Comparison of ENCODE assay signal across 9 mouse cellular contexts in the genomic region with DNA sequence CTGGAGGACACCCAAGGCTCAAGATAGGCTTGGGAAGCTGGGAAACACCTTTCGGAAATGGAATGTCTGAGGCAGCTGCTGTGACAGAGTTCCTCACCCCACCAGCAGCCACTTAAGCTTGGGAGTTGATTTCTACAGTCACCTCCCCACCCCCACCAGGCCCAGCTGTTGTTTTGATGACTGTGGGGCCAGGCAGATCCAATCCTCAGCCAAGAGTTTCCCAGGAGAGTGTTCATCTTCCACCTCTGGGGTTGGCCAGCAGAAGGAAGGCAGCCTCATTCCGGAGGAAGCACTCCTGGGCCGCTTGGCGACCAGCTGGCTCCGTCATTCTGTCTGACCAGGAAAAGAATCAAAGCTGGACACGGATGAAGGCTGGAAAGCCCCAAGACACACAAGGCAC. TPM values are rescaled to one million over a fixed set of nuclear protein-coding genes. Genes with fewer than 3 reads are reported as not detected.
DNase-seq lines count a peak whose midpoint lies in the region; ATAC-seq lines count a peak whose summit lies in the region.
"Had no signal": no experiment of that assay in that cellular context is flagged by ENCODE, and none has a peak within 500 bp of the region (broad histone marks: within the 10 kb centered on the region; RNA-seq: fewer than 3 reads in every experiment).

No protein-coding gene starts in this region.

- H3K27ac ChIP-seq in liver, embryonic 12.5 days: no peak overlapping the region

- WGBS in liver, embryonic 12.5 days (ENCODE audit: insufficient replicate concordance): 30% methylated on average over 6 of the region's 6 CpGs

- peaks cover 34% of the 10 kb centered on the region for H3K4me1 ChIP-seq in liver, embryonic 12.5 days

- DNase-seq in adrenal gland, adult (ENCODE audit: inconsistent age in 2 of 2, low spot score in 1 of 2): peak; percentile 52 to 73
- no peak for DNase-seq in adrenal gland, adult 18-20 months (ENCODE audit: low spot score in 2 of 2)
- DNase-seq in MN1 (ENCODE audit: low spot score): peak; percentile 75
- DNase-seq in heart, adult 11 months: peak; percentile 99
- peak; percentile 62 for DNase-seq in kidney, adult 18-20 months
- peak; percentile 95 for DNase-seq in skeletal muscle tissue, adult 2 months (ENCODE audit: low read depth, low spot score)
- DNase-seq in left cerebral cortex, postnatal 14 days (ENCODE audit: low spot score in 2 of 2): no peak

- H3K36me3 ChIP-seq in liver, embryonic 12.5 days: no peaks in the 10 kb centered on the region

- intact Hi-C loops in left cerebral cortex, postnatal 14 days (cut with DNase I): no loop called here

- no peak overlapping the region for H3K4me2 ChIP-seq in liver, embryonic 12.5 days

- ATAC-seq in liver, embryonic 12.5 days: no peak

- no peaks in the 10 kb centered on the region for H3K9me3 ChIP-seq in liver, embryonic 12.5 days (replicated peaks)

- peaks cover 68% of the 10 kb centered on the region for H3K27me3 ChIP-seq in liver, embryonic 12.5 days (replicated peaks)

- no peak overlapping the region for H3K9ac ChIP-seq in liver, embryonic 12.5 days

- no peak overlapping the region for H3K4me3 ChIP-seq in liver, embryonic 12.5 days

RNA-seq across cellular contexts. Expression of a gene that starts 4.8 kb away (rescaled TPM):
- under 1 TPM; 0.56 to 0.70 TPM for total RNA-seq in adrenal gland, adult 18-20 months (2021)
- 0.32 TPM in 2 replicates for polyA plus RNA-seq in liver, embryonic 12.5 days (2016; fragmentation: Nextera tagmentation; extraction: Ambion mirVana)
- total RNA-seq in left cerebral cortex, postnatal 14 days (2021): 10 to 100 TPM in 1 of 2 experiments, 1 to 10 TPM in 1; 8.7 to 11.6 TPM

RNA-seq across cellular contexts. Expression of a gene that starts 6.4 kb away (rescaled TPM):
- 10 to 100 TPM in 1 of 2 experiments, 1 to 10 TPM in 1; 3.8 to 12.3 TPM for total RNA-seq in adrenal gland, adult 18-20 months (2021)
- 0.49 and 0.73 TPM in 2 replicates for polyA plus RNA-seq in liver, embryonic 12.5 days (2016; fragmentation: Nextera tagmentation; extraction: Ambion mirVana)
- 10 to 100 TPM; 16.3 to 17.0 TPM for total RNA-seq in left cerebral cortex, postnatal 14 days (2021)

RNA-seq across cellular contexts. Expression of a gene that starts 9.3 kb away (rescaled TPM):
- total RNA-seq in adrenal gland, adult 18-20 months (2021): not detected
- not detected in 2 replicates for polyA plus RNA-seq in liver, embryonic 12.5 days (2016; fragmentation: Nextera tagmentation; extraction: Ambion mirVana)
- under 1 TPM in 1 of 2 experiments, not detected in 1; 0.31 TPM for total RNA-seq in left cerebral cortex, postnatal 14 days (2021)
- polyA plus RNA-seq: liver, embryonic 16.5 days had no signal

RNA-seq across cellular contexts. Expression of a gene that starts 20.0 kb away (rescaled TPM):
- total RNA-seq in adrenal gland, adult 18-20 months (2021): 10 to 100 TPM; 96.2 to 99.8 TPM
- polyA plus RNA-seq in liver, embryonic 12.5 days (2016; fragmentation: Nextera tagmentation; extraction: Ambion mirVana): 101 and 110 TPM in 2 replicates
- 10 to 100 TPM; 52.3 to 53.2 TPM for total RNA-seq in left cerebral cortex, postnatal 14 days (2021)

RNA-seq across cellular contexts. Expression of a gene that starts 21.8 kb away (rescaled TPM):
- 100 to 1,000 TPM; 143 to 148 TPM for total RNA-seq in adrenal gland, adult 18-20 months (2021)
- 223 and 228 TPM in 2 replicates for polyA plus RNA-seq in liver, embryonic 12.5 days (2016; fragmentation: Nextera tagmentation; extraction: Ambion mirVana)
- 100 to 1,000 TPM; 104 to 112 TPM for total RNA-seq in left cerebral cortex, postnatal 14 days (2021)

Comparison
In these comparisons a context has a peak if more than half of its experiments do, and no peak if none do; other contexts are left out.
1. DNase-seq: peak in adrenal gland, adult (2 of 2), MN1 (single experiment), heart, adult 11 months (single experiment), kidney, adult 18-20 months (single experiment) and skeletal muscle tissue, adult 2 months (single experiment); none in adrenal gland, adult 18-20 months (0 of 2) and left cerebral cortex, postnatal 14 days (0 of 2).
2. RNA of a gene that starts 4.8 kb away (total RNA-seq): 8.7 to 11.6 TPM in left cerebral cortex, postnatal 14 days; 0.56 to 0.70 TPM in adrenal gland, adult 18-20 months; every median in the first group is over 4 times any median in the second.